Mouse (Mus musculus) adrenal gland, adult (tissue): ENCODE results near the gene Cep19.

Experiments
- DNase-seq, 2 experiments: peaks; one replicate each; pipeline ENCODE4 v3.0.0; 2022 to 2023; ENCODE audit warnings: low spot score in 1 of 2; ENCODE audit not compliant: inconsistent age in 2 of 2

Cep19 gene

GRCm38 (mm10) chr16:32143766-32144165, 44.2 kb downstream of the Cep19 start:
- no peak for DNase-seq

DNA sequence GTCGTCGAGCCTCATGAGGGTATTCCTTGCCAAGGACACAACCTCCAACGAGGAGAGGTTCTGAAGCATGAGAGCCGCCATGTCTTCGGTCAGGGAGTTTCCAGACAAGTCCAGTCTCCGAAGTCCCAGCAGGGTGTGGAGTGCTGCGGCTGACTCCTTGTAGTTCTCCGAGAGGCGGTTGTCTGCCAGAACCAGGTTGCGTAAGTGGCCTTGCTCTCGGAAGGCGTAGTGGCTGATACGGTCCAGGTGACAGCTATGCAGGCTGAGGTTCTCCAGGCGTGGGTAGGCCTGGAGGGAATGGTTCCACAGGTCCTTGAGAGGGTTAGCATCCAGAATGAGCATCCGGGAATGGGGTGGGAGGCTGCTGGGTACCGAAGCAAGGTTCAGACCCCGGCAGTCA, 45.0 kb downstream of the Cep19 start:
- peak in 1 of 2 experiments; percentile 54 for DNase-seq

DNA sequence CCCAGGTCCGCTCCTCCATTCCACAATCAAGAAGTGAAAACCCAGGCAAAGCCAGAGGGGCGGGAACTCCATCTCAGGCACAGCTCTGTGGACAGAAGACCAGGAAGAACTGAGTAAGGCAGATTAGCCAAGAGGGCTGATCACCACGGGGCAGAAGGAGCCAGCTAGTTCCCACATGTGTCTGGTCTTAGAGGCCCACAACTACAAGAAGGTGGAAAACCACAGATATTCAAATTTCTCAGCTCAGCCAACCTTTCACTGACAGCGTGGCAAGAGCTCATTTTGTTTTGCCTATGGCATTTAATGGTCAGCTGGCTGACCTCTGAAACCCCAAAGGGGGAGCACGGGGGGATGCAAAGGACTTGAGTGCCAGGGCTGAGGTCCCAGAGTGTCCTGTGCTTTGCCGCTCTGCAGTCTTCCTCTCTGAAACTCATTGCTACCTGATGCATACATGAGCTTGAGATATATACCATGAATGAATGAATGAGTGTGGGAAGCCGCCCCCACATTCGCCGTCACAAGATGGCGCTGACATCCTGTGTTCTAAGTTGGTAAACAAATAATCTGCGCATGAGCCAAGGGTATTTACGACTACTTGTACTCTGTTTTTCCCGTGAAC, 48.1 kb downstream of the Cep19 start:
- peak in 1 of 2 experiments; percentile 60 for DNase-seq

GRCm38 (mm10) chr16:32153976-32154375, 54.4 kb downstream of the Cep19 start:
- DNase-seq = no peak

GRCm38 (mm10) chr16:32154437-32154836, 54.8 kb downstream of the Cep19 start:
- DNase-seq = peak; percentile 89 to 96

DNA sequence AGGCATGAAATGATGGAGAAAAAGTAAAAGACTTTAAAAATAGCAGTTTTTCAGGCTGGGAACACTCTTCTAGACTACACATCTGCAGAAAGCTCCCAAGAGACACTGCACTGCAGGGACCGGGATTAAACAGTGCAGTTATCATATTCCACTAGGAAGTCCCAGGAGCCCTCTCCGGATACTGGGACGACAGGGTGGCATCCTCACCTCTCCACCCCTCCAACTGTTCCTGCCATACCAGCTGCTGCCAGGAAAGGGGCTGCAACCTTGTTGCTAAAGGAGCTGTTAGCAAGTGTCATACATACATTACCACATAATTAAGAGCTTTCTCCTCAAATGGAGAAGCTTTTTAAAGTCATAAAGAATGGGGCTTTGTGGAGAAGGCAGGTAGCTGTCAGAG, 57.1 kb downstream of the Cep19 start:
- no peak for DNase-seq

GRCm38 (mm10) chr16:32157369-32157768, 57.8 kb downstream of the Cep19 start:
- peak in 1 of 2 experiments; percentile 75 for DNase-seq
